Mouse (Mus musculus) cerebellum, adult 11 months (tissue): ENCODE results near the gene Nfatc3.

Source experiments
- DNase-seq: peaks from one replicate; pipeline ENCODE4 v3.0.0; 2022

Gene Nfatc3

DNA sequence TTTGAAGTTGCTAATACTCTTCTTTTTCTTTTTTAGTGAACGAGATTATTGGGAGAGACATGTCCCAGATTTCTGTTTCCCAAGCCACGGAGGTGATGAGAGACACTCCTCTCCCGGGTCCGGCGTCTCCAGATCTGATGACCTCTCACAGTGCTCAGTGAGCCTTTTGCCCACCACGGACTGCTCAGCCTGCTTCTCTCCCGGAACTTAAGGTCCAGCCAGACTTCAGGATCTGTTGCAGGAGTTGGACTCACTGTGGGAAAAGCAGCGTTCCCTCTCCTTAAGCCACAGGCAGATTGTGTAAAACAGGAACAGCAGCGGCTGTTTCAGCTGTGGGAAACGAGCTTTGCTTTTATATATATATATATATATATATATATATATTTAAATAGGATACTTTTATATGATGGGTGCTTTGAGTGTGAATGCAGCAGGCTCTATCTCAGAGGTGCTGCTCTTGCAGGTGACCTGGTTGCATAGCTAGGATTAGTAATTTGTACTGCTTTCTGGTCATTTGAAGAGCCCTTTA is 69.3 kb downstream of the Nfatc3 start:
- no peak for DNase-seq

DNA sequence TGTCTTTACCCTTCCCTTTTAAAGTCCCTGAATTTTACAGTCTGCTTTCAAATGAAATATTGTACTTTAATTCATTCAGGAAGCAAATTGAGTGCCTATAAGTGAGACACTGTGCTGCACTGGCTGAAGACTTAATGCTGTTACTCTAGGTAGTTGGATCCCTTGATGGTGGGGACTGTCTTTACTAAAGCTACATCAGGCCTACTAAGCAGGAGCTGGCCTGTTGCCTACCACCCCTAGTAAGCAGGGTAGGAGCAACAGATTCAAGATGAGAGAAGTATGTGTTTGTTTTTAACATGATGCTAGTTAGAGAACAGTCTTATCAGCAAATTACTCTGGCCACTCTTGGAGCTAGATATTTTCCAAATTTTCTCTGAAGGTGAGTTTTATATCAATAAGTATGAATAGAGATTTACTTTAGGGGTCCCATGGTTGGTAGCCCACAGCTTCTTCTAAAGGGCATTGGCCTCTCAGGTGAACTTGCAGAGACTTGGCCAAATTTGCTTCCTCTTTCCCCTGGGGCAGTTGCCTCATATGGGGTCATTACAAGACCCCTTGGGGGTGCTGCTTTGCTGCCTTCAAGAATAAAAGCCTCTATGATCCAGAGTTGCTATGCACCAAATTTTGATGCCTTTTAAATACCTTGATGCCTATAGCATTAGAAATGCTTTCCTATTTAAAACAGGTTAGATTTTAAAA is 70.7 kb downstream of the Nfatc3 start:
- DNase-seq, result no peak

DNA sequence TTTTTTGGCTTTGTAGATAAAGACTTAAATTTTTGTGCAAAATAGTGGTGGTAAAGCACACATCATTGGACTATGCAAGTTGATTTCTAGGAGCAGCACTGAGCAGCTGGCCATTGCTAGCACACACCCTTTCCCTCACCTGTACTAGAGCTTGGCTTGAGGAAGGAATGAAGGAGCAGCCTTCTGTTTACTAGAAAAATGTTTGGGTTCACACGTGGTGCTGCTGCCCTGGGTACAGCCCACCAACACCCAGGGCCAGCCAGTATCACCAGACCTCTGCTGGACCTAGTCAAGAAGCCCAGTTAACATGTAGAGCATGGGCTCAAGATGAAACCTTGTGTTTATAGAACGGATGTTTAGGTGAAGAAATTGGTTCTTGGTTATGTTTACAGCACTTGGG is 71.4 kb downstream of the Nfatc3 start:
- no peak for DNase-seq

DNA sequence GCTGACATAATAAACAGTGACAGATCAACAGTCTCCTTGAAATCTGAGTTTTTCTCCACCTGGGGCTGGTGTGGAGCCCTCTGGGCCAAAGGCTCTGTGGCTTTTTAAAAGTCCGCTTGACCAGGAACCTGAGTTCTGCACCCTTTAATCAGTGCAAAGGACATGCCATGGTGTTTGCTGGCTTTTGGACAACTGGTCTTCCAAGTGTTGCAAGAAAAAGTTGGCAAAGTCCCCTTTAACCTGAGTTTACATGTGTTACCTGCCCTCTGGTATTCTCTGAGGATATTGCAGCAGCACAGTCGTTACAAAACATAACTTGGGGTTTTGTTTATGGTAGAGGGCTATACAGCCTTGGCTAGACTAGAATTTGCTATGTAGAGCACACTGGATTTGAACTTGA is 71.9 kb downstream of the Nfatc3 start:
- no peak for DNase-seq

DNA sequence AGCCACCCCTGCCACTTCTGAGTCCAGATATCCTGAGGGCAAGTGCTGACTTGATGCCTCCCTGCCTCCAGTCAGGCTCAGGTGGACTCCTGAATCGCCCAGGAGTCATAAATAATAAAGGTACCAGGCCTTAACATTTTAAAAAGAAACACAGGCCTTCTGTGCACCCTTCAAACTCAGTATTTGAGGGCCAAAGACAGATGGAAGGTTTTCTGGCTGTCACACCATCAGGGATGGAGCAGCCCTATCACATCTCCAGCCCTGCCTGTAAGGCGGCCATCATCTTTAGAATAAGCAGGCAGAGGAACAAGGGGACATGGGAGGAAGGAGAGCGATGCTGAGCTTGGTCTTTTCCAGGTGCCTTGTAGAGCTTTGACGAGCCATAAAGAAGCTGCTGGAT is 72.4 kb downstream of the Nfatc3 start:
- no peak for DNase-seq

DNA sequence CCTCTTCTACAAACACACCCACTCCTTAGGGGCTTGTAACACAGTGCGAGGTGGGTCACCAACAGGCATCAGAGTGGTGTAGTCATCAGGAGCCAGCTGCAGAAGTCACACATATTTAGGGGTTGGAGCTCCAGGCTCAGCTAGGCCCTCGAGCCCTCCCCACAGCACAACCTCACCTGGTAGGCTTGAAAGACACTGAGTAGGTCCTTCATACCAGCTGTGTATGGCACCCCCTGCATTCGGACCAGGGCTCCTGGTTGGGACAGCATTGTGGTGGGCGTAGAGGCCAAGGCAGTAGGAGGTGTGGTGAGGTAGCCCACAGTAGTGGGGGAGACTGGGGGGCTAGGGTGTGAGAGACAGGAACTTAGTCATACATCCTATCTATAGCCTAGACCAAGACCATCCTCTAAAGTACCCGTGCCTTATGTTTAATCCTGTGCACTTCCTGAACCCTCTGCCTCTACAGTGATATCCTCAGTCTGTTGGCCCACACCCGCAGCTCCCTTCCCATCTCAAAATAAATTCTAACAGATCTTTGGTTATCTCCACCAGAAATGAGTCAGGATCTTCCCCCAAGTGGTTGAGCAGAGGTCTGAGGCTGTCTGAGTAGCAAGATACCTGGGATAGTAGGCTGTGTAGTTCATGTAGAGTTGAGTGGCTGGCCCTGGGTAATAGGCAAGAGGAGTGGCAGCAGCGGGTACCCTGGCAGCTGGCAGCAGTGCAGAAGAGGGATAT is 73.0 kb downstream of the Nfatc3 start:
- no peak for DNase-seq

DNA sequence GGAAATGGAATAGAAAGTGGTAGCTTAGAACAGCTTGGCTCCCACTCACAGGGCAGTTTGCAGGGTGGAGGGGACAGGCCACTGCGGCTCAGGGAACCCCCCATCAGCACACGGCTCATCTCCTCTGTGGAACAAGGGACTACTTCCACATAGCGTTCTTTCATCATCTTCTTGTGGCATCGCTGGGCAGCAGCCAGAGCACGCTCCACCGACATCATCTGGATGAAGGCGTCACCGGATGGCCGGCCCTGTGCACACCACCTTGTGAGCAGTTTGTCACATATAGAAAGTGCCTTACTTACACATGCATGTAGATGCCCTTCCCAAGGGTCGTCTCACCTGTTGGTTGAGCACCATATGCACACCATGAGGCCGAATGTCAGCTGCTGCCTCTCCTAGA is 73.7 kb downstream of the Nfatc3 start:
- DNase-seq, result no peak

DNA sequence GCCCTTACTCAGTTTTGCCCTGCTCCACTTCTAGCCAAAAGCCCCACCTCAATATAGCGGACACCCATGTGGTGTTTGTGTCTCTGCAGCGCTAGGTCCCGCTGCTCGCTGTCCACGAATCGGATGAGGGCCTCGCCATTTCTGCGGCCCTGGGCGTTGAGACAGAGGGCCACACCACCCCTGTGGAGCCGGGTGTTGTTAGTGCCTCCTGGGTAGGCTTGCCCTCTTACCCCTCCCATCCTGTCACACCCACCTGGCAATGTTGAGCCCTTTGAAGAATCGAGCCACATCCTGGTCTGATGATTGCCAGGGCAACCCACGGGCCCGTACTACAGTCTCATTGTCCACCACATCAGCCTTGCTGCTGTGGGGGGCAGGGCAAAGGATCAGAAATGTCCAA is 74.9 kb downstream of the Nfatc3 start:
- DNase-seq, result no peak

DNA sequence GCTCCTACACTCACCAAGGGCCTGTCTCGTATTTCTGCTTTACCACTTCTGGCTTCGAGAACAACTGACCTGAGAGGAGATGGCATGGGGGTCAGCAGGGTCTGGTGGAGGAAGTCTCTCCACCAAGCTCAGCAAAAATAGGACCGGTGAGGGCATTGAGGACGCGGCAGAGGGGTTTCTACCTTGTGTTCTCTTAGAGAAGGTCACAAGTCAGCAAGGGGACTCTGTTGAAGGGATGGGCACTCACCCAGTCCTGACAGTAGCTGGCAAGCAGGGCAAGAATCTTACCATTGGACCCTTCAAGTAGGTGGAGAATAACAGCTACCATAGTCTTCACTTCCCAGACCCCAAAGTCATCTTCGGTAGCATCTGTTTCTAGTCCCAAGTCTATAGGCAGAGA is 75.3 kb downstream of the Nfatc3 start:
- DNase-seq, result no peak

DNA sequence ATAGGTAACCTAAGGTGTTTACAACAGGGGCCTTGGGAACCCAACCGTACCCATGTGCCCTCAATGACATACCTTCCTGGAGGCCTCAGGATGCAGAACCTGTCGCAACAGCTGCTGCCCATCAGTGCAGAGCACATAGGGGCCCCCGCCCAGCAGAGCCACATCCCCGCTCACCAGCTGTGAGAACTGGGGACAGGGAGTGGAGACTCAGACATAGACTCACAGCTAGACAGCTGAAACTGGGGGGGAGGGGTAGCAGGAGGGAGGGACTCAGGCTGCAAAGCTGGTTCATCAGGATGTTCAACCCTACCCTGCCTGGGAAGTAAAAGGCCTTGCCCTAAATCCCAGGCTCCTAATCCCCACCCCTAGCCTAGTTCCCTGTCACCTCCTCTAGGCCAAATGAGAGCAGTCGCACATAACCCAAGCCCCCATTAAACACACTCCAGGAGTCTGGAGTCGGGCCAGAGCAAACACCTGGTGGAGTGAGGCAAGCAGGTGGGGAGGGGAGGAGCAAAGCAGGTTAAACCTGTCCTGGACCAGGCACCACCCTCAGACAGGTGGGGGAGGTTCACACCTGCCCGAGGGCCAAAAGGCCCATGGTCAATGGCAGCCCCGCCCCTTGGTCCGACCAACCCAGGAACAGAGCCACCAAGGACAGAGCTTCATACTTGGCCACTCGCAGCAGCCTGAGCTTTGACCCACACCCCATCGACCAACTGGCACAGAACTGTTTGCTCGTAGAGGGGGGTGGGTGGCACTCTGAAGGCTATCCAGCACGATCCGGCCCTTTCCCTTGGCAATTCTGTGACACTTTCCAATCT is 76.3 kb downstream of the Nfatc3 start:
- DNase-seq, result no peak

DNA sequence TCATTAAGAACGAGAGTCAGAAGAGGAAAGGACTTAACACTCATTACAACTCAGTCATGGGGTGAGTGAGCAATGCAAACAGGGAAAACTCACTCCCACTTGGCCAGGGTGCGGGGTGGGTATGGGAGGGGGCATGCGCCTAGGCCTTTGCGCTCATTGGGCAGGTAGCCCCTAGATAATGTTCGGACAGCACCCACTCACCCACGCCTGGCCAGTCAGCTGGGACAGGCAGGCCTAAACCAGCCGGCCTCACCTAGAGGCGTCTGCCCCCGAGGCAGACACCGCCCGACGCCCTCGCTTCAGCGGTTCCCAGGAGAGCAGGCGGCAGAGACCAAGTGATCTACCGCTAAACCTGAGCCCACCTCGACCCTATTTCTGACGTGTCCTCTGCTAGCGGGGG is 77.0 kb downstream of the Nfatc3 start:
- no peak for DNase-seq

DNA sequence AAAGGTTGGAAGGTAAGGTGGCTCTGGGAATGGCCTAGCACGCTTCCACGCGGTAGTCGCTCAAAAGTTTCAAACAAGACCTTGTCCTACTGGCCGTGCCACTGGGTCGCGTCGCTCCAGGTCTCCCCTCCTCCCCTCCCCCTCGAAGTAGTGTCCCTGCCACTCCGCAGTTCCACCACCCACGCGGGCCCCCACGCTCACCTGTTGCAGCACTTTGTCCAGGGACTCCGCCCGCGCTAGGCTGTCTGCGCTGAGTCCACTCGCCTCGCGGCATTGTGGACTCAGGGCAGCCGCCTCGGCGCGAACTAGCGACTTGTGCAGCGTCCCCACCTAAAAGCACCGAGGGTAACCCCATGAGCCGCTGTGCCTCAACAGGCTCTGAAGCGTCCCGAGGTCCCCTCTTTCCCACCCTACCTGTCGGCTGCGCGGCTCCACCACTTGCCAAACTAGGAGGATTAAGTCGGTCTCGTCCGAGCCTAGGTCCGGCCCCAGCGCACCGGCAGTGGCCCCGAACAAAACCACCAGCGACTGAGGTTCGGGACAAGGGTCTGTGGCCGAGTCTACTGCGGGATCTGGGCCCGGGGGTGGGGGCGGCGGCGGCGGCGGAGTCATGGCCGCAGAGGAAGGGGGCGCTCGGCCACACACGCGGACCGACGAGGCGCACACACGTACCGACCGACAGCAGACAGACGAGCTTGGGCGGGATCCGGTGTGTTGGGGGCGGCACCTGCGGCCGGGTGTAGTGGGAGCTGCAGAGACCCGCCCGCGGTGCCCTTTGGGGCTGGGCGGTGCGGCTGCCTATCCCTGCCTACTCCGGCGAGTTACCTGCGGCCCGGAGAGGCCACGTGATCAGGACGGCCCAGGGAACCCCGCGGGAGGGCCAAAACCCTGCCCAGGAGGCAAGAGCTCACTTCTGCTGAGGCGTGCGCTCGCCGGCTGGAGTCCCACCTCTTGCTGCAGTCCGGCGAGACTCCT is 77.8 kb downstream of the Nfatc3 start, which contains the start of gene Esrp2:
Gene Esrp2 (minus strand): TSS at position 819 of the 975 bp plus-strand sequence.
- DNase-seq, result no peak

DNA sequence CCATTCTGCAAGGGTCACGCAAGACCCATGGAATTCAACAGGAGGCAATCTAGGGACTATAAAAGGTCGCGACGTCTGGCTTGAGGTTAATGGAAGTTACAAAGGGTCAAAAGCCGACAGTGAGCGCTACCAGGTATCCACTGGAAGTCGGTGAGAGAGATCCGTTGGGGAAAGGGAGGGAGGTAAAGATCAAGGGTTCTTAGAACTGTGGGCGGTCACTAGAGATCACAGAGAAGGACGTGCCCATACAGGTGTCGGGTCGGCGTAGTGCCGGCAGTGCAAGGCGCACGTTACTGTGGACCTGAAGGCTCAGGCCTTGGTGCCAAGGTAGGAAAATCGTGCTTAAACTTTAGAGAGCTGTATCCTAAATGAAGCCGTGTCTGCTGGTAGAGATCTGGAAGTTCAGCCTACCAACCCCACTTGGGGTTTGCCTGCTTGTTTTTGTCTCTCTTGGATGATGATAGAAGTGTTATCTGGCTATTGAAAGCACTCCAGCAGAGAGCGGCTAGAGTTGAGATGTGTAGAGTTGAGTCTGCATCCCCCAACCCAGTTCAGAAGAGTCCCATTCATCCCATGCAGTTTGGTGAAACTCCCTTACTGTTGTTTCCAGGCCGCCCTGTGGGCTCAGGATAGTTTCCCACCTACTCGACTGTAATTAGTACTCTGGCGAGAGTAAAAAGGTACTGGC is 78.7 kb downstream of the Nfatc3 start:
- DNase-seq, result no peak

DNA sequence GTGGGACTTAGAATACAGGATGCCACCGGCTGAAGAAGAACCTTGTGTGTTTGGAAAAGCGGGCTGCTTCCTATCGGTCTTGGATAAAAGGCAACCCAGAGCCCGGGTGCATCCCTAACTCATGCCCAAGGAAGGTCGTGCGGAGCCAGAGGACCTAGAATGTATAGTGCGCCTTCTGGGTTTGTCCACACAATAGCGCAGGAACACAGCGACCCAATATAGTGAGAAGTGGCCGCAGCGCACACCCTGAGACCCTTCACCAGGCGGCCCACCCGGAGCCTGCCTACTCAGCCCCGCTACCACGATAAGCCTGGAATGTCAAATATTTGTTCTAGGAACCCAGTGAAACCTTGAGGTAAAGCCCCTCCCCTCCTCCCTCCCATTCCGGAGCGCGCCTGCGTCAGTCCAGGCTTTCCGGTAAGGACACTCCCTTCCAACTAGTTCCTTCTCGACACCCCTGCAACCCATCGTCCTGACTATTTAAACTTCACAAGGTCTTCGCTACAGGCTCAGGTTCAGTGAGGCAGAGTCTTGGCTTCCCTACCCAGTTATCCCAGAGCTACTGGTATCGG is 79.4 kb downstream of the Nfatc3 start:
- no peak for DNase-seq

DNA sequence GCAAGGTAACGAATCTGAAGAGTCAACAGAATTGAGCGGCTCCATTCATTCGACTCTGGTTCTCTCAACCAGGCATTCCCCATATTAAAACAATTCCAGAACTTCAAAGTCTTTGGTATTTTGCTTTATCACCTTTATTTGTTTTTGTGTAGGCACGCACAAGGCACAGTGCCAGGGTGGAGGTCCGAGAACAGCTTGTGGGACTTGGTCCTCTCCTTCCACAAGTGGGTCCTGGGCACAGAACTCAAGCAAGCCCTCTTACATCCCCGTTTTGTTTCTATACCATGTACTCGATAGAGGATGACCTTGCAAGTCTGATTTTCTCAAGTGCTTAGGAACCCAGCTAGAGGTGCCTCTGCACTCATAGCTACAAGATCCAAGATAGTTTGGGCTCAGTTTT is 80.0 kb downstream of the Nfatc3 start:
- no peak for DNase-seq

DNA sequence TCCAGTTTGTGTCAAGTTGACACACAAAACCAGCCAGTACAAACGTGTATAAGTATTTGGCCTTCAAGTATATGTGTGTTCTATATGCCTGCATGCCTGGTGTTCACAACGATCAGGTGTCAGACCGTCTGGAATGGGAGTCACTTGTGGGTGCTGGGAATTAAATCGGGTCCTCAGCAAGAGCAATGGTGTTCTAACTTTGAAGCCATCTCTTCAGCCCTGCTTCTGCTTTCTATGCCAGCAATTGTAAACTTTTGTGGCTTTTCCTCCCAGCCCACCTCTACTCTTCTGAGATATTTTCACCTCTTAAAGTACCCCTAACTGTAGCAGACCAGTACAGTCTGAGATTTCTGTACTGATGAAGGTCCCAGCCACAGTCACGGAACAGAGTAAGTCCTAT is 81.6 kb downstream of the Nfatc3 start:
- DNase-seq, result no peak

DNA sequence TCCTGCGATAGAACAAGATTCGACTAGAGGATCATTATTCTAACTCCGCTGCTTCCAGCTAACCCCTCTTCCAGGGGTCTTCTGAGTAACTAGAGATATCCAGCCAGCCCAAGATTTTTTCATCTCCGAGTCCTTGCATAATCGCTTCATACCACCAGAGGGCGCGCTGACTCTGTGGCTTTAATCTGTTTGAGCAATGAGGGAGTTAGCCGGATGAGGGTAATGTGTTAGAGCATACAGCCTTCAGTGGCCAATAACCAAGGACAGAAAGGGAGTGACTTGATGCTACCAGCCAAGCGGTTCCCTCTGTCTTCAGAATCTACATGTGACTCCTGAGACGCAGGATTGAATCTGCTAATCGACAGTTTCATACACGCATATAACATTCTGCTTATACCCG is 82.1 kb downstream of the Nfatc3 start:
- peak; percentile 70 for DNase-seq

DNA sequence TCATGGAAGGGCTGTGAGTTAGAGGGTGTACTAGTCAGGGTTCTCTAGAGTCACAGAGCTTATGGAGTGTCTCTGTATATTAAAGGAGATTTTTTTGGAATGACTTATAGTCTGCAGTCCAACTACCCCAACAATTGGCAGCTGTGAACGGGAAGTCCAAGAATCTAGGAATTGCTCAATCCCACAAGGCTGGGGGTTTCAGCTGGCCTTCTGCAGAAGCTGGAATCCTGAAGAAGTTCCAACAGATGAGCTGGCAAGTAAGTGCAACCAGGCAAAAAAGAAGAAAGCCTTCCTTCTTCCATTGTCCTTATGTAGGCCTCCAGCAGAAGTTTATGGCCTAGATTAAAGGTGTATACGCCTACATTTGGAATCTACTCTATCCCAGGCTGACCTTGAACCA is 86.7 kb downstream of the Nfatc3 start:
- no peak for DNase-seq

DNA sequence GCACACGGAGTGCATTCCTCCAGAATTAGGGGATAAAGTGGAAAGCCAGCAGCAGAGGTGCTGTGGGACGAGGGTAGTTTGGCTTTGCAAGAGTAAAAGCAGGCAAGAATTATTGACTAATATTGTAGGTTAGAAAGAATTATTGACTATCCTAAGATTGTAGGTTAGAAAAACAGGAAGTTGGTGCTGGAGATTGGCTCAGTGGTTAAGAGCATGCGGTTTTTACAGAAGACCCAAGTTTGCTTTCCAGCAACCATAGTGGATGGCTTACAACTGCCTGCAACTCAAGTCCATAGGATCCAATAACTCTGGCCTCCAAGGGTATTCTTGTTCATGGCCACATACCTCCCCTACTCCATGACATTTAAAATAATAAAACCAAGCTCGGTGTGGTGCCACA is 87.4 kb downstream of the Nfatc3 start:
- no peak for DNase-seq

DNA sequence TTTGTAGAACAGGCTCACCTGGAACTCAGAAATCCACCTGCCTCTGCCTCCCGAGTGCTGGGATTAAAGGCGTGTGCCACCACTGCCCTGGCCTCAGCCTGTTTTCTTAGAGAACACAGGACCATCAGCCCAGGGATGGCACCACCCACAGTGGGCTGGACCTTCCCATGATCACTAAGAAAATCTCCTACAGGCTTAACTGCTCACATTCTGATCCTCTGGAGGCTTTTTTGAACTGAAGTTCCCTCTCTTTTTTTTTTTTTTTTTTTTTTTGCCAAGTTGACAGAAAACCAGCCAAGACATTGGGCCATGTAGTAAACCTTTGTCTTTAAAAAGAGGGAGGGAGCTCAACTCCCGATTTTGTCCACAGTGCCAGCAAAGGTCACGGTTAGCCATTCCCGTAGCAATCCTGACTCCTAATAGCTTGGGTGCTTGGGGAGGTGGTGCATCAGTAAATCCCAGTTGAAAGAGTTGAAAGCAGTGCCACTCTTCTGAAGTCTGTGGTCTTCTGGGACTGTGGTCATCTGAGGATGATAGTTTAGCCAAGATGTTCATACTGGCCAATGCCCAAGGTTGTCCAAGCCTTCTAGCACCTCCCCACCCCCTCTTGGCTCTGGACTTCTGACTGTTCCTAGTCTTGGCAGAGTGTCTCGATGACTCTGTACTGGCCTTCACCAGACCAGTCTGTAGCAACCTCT is 89.4 kb downstream of the Nfatc3 start:
- no peak for DNase-seq

DNA sequence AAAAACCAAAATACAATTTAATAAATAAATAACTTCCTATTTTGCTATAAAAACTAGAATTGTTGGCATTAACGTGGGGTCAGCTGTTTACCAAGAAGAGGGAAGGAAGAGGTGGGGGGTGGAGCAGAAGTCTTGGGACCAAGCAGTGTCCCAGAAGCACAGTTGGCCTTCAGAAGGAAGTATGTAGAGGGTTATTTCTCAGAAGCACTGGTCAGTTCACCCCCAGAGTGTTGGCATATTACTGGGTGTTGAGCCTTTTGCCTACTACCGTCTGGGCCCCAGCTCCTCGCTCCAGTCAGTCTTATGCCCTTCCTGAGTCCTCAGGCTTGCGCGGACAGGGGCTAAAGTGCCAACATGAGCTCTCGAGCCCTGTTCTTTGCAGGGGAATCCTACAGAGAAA is 90.4 kb downstream of the Nfatc3 start:
- no peak for DNase-seq
